Mouse (Mus musculus): ENCODE results near the gene Hoxb9. TPM values are rescaled to one million over a fixed set of nuclear protein-coding genes. Genes with fewer than 3 reads are reported as not detected.

The Hoxb9 gene
- polyA plus RNA-seq, 1 experiment = not detected

DNA sequence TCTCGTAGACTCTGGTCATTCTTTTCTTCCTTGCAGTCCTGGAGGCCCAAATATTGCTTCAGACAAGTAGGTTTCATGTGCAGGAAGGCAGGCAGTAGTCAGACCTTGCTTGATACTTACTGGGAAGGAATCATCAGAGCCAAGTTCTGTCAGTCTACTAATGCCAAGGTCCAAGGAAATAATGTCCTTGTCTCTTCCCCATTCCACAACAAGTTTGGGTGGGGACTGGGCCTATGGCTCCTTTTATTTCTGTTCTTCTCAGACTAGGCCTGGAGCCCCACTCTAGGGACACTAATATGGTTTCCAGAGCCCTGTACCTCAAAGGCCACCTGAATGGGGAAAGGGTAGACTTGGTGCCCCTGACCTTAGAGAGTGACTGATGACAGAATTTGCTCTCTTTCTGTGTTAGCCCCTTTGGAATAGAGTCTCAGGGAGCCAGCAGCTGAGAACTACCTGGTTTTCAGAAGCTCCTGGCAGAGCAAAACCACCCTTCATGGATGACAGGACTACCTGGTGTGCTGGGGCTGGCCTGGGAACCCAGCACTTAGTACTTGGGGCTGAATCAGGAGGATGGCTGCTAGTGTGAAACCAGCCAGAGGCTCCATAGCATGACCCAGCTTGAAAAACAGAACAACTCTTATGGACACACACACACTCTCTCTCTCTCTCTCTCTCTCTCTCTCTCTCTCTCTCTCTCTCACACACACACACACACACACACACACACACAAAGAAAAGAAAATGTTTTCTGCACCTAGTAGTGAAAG lies 17.4 kb downstream of the Hoxb9 start:
- TF ChIP-seq GATA1 (IDR thresholded peaks at IDR 0.05; ENCODE audit: low read length) = no peak

DNA sequence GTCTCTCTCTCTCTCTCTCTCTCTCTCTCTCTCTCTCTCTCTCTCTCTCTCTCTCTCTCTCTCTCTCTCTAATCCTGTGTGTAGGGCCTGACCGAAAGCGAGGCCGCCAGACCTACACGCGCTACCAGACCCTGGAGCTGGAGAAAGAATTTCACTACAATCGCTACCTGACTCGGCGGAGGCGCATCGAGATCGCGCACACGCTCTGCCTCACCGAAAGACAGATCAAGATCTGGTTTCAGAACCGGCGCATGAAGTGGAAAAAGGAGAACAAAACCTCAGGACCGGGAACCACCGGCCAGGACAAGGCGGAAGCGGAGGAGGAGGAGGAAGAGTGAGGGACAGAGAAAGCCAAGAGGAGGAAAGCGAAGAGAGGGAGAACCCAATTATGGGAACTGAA lies 18.0 kb downstream of the Hoxb9 start:
- no peak for TF ChIP-seq GATA1 (IDR thresholded peaks at IDR 0.05; ENCODE audit: low read length)

DNA sequence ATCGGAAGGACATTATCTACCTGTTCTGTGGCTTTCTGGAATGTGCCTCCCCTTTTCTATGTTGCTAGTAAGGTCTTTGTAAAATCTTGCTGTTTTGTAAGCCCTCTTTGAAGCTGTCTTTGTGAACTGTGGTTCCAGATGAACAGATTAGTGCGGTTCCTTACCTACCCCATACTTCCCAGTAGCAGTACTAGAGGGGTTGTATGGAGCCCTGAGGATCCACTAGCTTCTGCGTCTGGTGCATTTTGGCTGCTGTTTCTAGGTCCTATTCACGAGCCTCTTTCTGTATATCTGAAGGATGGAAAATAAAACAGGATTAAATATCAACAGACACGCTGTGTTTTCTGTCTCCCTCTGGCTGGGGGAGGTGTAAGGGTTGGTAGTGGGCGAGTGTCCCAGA lies 18.6 kb downstream of the Hoxb9 start:
- TF ChIP-seq GATA1 (IDR thresholded peaks at IDR 0.05; ENCODE audit: low read length) = no peak

DNA sequence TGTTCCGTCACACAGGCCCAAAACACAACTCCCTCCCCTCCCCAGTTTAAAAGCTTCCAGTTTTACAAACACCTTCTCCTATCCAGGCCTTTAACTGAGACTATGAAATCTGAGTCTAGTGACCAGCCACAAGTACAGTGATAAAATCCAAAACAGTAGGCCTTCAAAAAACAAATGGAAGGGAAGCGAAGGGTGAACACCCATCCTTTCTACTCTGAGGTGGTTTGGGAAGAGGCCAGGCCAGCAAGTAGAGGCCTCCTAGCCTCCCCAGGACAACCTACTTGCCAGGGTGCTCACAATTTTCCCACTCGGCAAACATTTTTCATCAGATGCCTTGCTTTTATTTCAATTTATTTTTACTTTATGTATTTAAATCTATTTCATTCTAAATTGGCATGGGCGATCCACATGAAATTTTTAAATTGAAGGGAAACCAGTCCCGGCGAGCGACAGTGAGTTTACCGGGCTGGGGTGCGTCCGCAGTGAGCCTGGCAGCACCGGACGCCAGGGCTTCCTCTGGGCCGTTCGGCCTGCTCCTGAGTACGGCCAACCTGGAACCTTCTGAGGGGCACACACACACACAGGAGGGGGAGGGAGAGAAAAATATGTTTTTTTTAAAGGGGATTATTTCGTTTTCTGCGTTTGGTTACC lies 19.6 kb downstream of the Hoxb9 start:
- TF ChIP-seq GATA1 (IDR thresholded peaks at IDR 0.05; ENCODE audit: low read length) = no peak

DNA sequence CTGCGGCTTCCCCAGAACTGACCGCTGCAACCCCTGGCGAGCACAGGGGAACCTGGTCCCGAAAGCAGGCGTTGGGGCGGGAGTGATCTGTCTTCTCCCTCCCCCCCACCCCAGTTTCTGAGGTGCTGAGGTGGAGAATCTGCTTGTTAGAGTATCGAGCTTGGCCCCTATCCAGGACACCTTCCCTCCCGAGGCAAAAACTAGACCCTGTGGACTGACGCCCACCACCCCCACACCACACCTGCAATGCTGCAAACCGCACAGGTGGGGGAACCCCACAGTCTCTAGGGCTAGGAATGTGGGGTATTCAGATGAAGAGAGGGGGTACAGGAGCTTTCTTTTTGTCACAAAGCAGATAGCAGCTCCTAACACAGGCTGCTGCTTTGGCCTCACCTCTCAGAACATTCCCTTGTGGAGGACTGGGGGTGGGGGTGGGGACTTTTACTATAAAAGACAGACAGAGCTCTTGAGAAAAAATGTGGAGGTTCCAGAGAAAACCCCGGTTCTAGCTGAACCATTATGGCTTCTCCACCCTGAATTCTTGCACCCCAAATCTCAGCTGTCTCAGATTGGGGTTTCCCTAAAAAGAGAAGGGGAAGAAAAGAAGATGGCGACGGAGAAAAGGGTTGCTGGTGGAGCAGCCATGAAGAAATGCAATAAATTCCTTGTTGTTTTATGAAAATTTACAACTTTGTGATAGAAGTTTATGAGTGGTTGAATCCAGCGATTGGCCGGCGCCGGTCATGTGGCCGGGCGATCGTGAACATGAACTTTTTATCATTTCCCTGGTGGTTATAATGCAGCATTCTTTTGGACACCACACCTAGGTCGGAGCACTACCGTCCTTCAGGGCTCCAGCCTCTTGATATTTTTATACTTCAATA lies 20.7 kb downstream of the Hoxb9 start, which contains the start of gene Hoxb6:
Gene Hoxb6 (plus strand): TSS at position 796 of the 884 bp plus-strand sequence.
- TF ChIP-seq GATA1 (IDR thresholded peaks at IDR 0.05; ENCODE audit: low read length) = no peak

DNA sequence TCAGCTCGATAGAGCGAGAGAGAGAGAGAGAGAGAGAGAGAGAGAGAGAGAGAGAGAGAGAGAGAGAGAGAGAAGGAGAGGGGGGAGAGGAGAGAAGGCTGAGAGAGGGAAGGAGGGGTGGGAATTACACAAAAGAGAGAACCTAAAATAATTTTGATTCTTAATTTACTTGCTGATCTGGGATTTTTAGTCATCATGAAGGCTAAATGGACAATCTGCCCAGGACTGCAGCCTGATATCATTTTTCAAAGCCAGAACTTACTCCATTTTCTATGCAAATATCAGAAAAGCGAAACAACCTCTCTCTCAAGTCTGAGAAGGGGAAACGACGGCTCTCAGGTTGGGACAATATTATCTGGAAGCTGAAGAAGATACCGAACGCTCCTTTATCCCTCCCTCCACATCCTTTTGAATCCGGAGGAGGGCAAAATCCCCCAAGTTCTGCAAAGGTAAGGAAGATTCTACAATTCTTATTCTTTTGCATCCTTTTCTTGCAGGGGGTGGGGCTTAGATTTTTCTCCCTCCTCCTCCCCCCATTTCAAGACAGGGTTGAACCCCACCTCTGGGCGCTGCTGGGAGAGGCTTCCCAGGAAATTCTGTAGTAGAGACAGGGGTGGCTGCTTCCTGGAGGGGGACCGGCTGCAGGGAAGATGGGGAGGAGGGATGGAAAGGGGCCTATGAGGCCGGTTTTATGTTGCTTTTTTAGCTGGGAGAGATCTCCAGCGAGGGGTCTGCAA lies 21.5 kb downstream of the Hoxb9 start:
- no peak for TF ChIP-seq GATA1 (IDR thresholded peaks at IDR 0.05; ENCODE audit: low read length)

DNA sequence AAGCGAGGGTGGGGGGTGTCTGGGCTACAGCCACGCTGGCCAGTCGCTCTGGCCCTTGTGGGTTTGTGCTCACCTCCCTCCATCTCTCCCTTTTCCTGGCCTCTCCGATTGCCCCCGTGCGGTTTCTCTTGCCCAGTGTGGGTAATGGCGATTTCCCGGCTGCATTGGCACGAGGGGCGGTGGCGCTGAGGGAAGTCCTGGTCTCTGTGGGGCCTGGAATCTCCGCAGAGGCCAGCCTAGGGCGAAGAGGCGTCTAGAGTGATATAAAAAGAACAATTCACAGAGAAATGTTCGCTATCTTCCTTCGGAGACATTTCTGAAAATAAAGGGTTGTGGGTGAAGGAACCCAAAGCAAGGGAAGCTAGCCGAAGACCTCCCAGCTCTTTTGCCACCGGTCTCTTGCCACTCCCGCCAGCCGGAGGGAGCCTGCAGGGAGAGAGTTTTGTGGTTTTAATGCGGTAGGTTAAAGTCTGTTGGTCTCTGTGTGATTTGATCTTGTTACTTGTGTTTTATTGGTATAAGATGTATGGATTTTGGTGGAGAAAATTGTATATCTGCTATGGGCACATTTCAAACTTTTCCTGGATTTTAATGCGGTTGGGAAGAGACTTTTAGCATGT lies 22.2 kb downstream of the Hoxb9 start:
- no peak for TF ChIP-seq GATA1 (IDR thresholded peaks at IDR 0.05; ENCODE audit: low read length)

DNA sequence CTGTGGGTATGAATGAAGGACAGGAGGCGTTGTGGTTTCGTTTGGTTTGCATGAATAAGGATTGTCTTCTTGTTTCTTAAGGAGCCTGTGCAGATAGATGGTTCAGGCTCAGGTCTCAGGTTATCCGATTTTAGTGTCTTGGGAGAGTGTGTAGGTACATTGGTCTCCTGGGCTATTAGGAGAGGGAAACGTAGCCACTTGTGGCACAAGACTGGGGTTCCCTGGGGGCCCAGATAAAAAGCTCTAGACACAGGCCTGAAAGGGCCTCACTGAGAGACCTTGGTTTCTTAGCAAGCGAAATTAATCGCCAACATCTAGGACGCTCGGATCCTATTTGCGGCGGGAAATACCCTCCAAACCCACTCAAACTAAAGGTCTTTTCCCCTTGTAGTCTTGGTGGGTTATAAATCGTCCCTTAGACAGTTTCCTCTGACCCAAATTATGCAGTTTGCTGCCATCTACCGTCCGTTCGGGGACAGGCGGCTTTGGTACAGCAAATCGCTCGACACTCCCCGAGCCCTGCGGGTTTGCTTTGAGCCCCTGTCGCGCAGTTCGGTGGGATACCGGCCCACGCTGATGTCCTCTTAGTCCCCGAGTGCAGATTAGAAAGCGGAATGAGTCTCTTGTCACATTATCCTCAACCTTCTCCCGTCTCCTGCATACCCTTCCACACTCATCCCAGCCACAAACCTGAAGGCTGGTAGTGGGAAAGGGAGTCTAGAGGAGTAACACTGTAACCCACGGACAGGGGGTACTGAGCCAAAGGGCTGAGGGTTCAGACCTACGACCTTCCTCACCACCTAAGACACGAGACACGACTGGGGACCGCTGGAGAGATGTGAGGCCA lies 23.2 kb downstream of the Hoxb9 start:
- TF ChIP-seq GATA1 (IDR thresholded peaks at IDR 0.05; ENCODE audit: low read length) = no peak

DNA sequence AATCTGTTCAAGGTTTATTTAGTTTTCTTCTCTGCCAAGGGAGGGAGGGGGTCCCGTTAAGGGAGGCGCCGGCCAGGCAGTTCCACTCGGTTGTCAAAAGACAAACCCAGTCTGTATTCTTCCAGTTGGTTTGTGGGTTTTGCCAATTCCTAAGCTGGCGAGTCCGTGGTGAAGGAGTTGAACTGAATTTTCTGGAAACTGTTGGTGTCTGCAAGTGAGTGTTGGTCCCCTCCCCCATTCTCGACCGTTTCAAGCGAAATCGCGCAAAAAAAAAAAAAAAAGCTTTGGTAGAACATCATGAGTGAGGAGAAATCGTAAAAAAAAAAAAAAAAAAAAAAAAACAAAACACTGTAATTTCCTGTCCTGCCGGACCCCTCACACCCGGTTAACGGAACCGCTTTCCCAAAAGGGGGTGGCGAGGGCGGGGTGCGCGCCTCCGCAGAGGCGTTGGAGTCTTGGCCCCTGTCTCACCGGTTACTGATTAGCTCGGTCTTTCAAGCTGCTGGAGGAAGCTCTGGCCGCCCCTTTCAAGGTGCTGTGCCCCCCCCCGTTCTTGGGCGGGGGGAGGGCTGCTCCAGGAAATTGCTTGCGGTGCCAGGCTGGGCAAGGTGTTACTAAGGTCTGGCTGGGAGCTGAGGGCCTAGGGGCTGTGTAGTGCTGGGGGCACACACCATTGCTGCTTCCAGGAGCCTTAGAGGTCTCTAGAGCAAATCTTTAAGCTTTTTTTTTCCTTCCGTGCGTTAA lies 24.0 kb downstream of the Hoxb9 start:
- no peak for TF ChIP-seq GATA1 (IDR thresholded peaks at IDR 0.05; ENCODE audit: low read length)

DNA sequence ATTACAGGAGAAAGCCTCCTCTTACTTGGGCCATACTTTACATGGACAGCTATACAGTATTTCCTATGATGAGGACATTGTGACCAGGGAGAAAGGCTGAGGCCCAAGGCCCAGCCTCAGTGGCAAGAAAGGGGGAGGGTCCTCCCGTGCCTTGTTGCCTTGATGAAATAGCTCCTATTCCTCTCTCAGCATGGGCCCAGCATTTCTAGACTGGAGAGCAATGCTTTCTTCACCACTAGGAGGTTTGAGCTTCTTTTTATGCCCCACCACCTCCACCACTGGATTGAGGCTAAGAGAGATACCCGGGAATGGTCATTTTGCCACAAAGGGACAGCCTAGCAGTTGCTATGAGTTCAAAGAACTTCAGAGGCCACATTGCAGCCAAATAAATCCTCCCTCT lies 25.7 kb downstream of the Hoxb9 start:
- no peak for TF ChIP-seq GATA1 (IDR thresholded peaks at IDR 0.05; ENCODE audit: low read length)

DNA sequence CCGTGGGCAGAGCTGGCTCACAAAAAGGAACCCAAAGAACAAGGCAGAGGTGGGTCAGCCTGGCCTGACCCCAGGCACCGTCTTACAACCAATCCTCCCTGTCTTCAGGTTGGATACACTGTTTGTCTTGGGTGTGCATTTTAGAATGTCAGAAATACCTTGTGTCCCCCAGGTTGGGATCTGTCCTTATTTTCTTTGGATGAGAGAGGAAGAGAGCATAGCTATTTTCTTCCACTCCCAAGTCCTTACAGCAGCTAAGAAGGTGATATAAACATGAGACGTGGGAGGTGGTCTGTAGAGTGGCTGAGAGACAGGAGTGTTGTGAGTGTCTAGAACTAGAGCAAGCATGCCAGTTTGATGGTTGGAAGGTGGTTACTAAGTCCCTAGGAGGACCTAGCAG lies 26.2 kb downstream of the Hoxb9 start:
- TF ChIP-seq GATA1 (IDR thresholded peaks at IDR 0.05; ENCODE audit: low read length) = no peak

DNA sequence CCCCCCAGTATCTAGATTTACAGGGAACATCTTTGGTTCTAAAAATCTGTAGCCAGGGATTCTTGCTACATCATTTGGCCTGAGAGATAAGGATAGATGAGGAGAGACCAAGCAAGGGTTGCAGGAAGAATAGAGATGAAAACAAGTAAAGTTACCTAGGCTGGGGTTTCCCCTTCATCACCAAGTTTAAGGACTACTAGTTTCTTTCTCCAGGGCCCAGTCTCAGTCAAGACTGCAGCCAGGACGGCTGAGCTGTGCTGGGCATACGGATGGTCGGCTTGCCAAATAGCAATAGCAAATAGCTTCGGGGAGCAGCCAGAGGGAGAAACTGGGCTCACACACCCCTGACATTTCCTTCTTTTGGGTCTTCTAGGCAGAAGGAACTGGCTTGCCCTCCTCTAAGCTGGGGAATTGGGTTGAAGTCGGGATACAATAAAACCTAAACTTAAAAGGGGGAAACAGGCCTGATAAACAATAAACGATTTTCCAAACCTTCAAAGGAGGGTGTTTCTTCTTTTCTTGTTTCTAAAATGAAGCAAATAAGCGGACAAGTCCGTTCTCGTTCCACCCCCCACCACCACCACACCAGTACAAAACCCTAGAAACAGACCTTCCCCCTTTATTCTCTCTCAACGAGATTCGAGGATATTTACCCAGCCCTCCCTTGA lies 26.8 kb downstream of the Hoxb9 start:
- TF ChIP-seq GATA1 (IDR thresholded peaks at IDR 0.05; ENCODE audit: low read length) = no peak

All from G1E-ER4 (cell line).